Mouse (Mus musculus): ENCODE measurements around the gene Fads3. TPM values are rescaled to one million over a fixed set of nuclear protein-coding genes. Genes with fewer than 3 reads are reported as not detected.

Fads3 gene
- total and polyA plus RNA-seq, 3 experiments, result 2.3 to 11.2 TPM; not detected in 1

DNA sequence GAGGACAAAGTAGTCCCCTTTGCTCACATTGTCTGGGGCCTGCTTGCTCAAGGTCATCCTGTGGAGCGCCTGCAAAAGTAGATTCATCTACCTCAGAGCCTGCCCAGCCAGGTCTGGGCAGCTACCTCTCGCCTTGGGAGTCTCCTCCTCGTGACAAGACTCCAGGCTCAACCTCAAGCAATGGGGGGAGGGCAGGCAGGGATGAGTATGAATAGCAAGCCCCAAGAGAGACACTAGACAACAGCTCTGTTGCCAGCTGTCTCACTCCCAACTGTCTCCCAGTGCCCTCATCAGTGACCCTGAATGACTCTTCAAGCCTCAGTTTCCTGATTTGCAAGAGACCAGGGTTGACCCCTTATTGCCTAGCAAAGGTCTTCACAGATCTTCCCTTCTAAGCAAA, 28.0 kb upstream of the Fads3 start:
- peaks cover 2 to 31% of the 10 kb centered on the region in 2 experiments; a peak in 3 of 4 replicates for H3K4me1 ChIP-seq (ENCODE audit: control insufficient read depth in 1 of 2, insufficient read depth in 2 of 2, low read length in 2 of 2)
- no peak overlapping the region for H3K4me3 ChIP-seq (ENCODE audit: control insufficient read depth in 1 of 2, insufficient read depth in 1 of 2, low read depth in 2 of 2, low read length in 2 of 2)
- no peak for DNase-seq (ENCODE audit: low read depth, low spot score)
- H3K27ac ChIP-seq (ENCODE audit: control insufficient read depth, low read depth, low read length), result no peak overlapping the region
- TF ChIP-seq HCFC1 (IDR thresholded peaks at IDR 0.05; ENCODE audit: low read depth, low read length), result no peak
- H3K27me3 ChIP-seq (ENCODE audit: control insufficient read depth in 1 of 2, insufficient read depth in 2 of 2, low read length in 2 of 2), result no peaks in the 10 kb centered on the region
- no peak overlapping the region for H3K9ac ChIP-seq (ENCODE audit: control insufficient read depth, low read depth, low read length, poor library complexity, severe bottlenecking)
- no peaks in the 10 kb centered on the region for H3K9me3 ChIP-seq (replicated peaks; ENCODE audit: insufficient read depth, low read length)
- peaks cover 0 to 18% of the 10 kb centered on the region in 2 experiments; a peak in 2 of 4 replicates for H3K36me3 ChIP-seq (ENCODE audit: control insufficient read depth in 1 of 2, insufficient read depth in 2 of 2, low read length in 2 of 2)
- no peaks in the 10 kb centered on the region for H3K79me2 ChIP-seq (ENCODE audit: control insufficient read depth, insufficient read depth, low read length, poor library complexity)

GRCm38 (mm10) chr19:10013913-10014312, 27.5 kb upstream of the Fads3 start:
- H3K27ac ChIP-seq (ENCODE audit: control insufficient read depth, low read depth, low read length), result no peak overlapping the region
- no peak overlapping the region for H3K9ac ChIP-seq (ENCODE audit: control insufficient read depth, low read depth, low read length, poor library complexity, severe bottlenecking)
- H3K79me2 ChIP-seq (ENCODE audit: control insufficient read depth, insufficient read depth, low read length, poor library complexity), result no peaks in the 10 kb centered on the region
- peaks cover 0 to 18% of the 10 kb centered on the region in 2 experiments; a peak in 2 of 4 replicates for H3K36me3 ChIP-seq (ENCODE audit: control insufficient read depth in 1 of 2, insufficient read depth in 2 of 2, low read length in 2 of 2)
- peaks cover 2 to 34% of the 10 kb centered on the region in 2 experiments; a peak in 3 of 4 replicates for H3K4me1 ChIP-seq (ENCODE audit: control insufficient read depth in 1 of 2, insufficient read depth in 2 of 2, low read length in 2 of 2)
- no peak for DNase-seq (ENCODE audit: low read depth, low spot score)
- TF ChIP-seq CHD1 (IDR thresholded peaks at IDR 0.05; ENCODE audit: low read depth, low read length) (no peak), CHD2 (IDR thresholded peaks at IDR 0.05; ENCODE audit: low read length) (no peak), MAZ (IDR thresholded peaks at IDR 0.05; ENCODE audit: low read depth, low read length) (no peak), POLR2AphosphoS2 (IDR thresholded peaks at IDR 0.05; ENCODE audit: low read length) (no peak), TBP (IDR thresholded peaks at IDR 0.05; ENCODE audit: low read depth, low read length) (no peak), HCFC1 (IDR thresholded peaks at IDR 0.05; ENCODE audit: low read depth, low read length) (no peak)
- no peaks in the 10 kb centered on the region for H3K9me3 ChIP-seq (replicated peaks; ENCODE audit: insufficient read depth, low read length)
- H3K4me3 ChIP-seq (ENCODE audit: control insufficient read depth in 1 of 2, insufficient read depth in 1 of 2, low read depth in 2 of 2, low read length in 2 of 2), result no peak overlapping the region
- H3K27me3 ChIP-seq (ENCODE audit: control insufficient read depth in 1 of 2, insufficient read depth in 2 of 2, low read length in 2 of 2), result no peaks in the 10 kb centered on the region

DNA sequence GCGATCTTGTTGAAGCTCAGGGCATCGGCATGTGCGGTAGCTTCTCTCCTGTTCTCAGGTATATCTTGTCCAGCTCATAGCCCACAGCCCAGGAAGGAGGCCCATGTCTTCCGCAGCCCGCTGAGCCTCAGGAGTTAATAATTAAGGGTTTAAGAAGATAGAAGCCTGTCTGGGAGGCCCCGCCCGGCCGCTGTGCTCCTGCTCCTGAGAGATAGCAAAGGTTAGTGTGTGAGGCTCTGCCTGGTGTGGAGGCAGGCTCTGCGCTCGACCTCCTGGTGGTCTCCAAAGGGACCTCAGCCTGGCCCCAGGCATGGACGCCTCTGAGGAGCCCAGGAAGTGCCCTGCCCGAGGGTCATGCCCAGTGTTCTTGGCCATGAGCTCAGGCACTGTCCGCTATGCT, 26.5 kb upstream of the Fads3 start:
- H3K36me3 ChIP-seq (ENCODE audit: control insufficient read depth in 1 of 2, insufficient read depth in 2 of 2, low read length in 2 of 2), result peaks cover 0 to 18% of the 10 kb centered on the region in 2 experiments; a peak in 2 of 4 replicates
- no peak overlapping the region for H3K4me3 ChIP-seq (ENCODE audit: control insufficient read depth in 1 of 2, insufficient read depth in 1 of 2, low read depth in 2 of 2, low read length in 2 of 2)
- no peaks in the 10 kb centered on the region for H3K9me3 ChIP-seq (replicated peaks; ENCODE audit: insufficient read depth, low read length)
- DNase-seq (ENCODE audit: low read depth, low spot score), result peak; percentile 81
- H3K27me3 ChIP-seq (ENCODE audit: control insufficient read depth in 1 of 2, insufficient read depth in 2 of 2, low read length in 2 of 2), result no peaks in the 10 kb centered on the region; a peak in 1 of 4 replicates
- TF ChIP-seq BHLHE40 (IDR thresholded peaks at IDR 0.05; ENCODE audit: borderline replicate concordance, low read depth, low read length) (no peak), RAD21 (IDR thresholded peaks at IDR 0.05; ENCODE audit: low read depth, low read length) (no peak), TAL1 (IDR thresholded peaks at IDR 0.05; ENCODE audit: low read length) (peak; percentile 85), TBP (IDR thresholded peaks at IDR 0.05; ENCODE audit: low read depth, low read length) (no peak), GABPA (IDR thresholded peaks at IDR 0.05; ENCODE audit: low read depth, low read length) (no peak), ETS1 (IDR thresholded peaks at IDR 0.05; ENCODE audit: low read depth, low read length) (peak; percentile 28; the same call in 1 of the 2 replicates), RCOR1 (IDR thresholded peaks at IDR 0.05; ENCODE audit: low read depth, low read length) (peak; percentile 38; the same call in 1 of the 2 replicates), SIN3A (IDR thresholded peaks at IDR 0.05; ENCODE audit: low read length) (peak; percentile 42; the same call in 1 of the 2 replicates), NRF1 (IDR thresholded peaks at IDR 0.05; ENCODE audit: insufficient read depth, low read depth, low read length, poor library complexity, severe bottlenecking) (no peak), POLR2AphosphoS5 (IDR thresholded peaks at IDR 0.05; ENCODE audit: borderline replicate concordance, low read depth, low read length) (no peak), EP300 (IDR thresholded peaks at IDR 0.05; ENCODE audit: low read depth in 1 of 2, low read length in 2 of 2) (peak; percentile 77 to 84), MAZ (IDR thresholded peaks at IDR 0.05; ENCODE audit: low read depth, low read length) (0 out of 2 replicates have a peak, but pooled peaks have one; percentile 48), POLR2A (IDR thresholded peaks at IDR 0.05; ENCODE audit: control insufficient read depth in 1 of 2, insufficient read depth in 1 of 2, low read depth in 1 of 2, low read length in 2 of 2, poor library complexity in 1 of 2) (no peak), GATA1 (IDR thresholded peaks at IDR 0.05; ENCODE audit: low read depth, low read length) (peak; percentile 71), ZC3H11A (IDR thresholded peaks at IDR 0.05; ENCODE audit: low read depth, low read length) (no peak), MAFK (IDR thresholded peaks at IDR 0.05; ENCODE audit: borderline replicate concordance, low read depth, low read length) (no peak), TCF12 (IDR thresholded peaks at IDR 0.05; ENCODE audit: low read depth, low read length) (peak; percentile 83)
- H3K27ac ChIP-seq (ENCODE audit: control insufficient read depth, low read depth, low read length), result peak overlapping the region; percentile 36
- peak overlapping the region; percentile 2; the same call in 1 of the 2 replicates for H3K9ac ChIP-seq (ENCODE audit: control insufficient read depth, low read depth, low read length, poor library complexity, severe bottlenecking)
- H3K79me2 ChIP-seq (ENCODE audit: control insufficient read depth, insufficient read depth, low read length, poor library complexity), result no peaks in the 10 kb centered on the region
- H3K4me1 ChIP-seq (ENCODE audit: control insufficient read depth in 1 of 2, insufficient read depth in 2 of 2, low read length in 2 of 2), result peaks cover 2 to 34% of the 10 kb centered on the region in 2 experiments; a peak in 3 of 4 replicates

Data from MEL (cell line).